Mouse (Mus musculus) intestine, postnatal 0 days (tissue): ENCODE measurements around the gene Tada2a. TPM values are rescaled to one million over a fixed set of nuclear protein-coding genes. Genes with fewer than 3 reads are reported as not detected.

Source experiments
- ATAC-seq: fragments of 200-750 bp; cut with Nextera tagmentation; 2 replicates; pipeline ENCODE4 v1.8.0; 2017; ENCODE audit warnings: mild to moderate bottlenecking, moderate TSS enrichment, moderate library complexity
- H3K27ac ChIP-seq: fragments of 300-500 bp; sonication (generic); 2 replicates; pipeline ENCODE4 v1.5.1; 2014; ENCODE audit warnings: mild to moderate bottlenecking, low read depth, low read length, moderate library complexity
- H3K27me3 ChIP-seq: fragments of 300-500 bp; sonication (generic); replicated peaks from 2 replicates; pipeline ENCODE4 v1.6.1; 2014; ENCODE audit warnings: low read length, mixed read lengths; ENCODE audit not compliant: control insufficient read depth, insufficient read depth
- H3K36me3 ChIP-seq: fragments of 300-500 bp; sonication (generic); 2 replicates; pipeline ENCODE4 v1.6.1; 2014; ENCODE audit warnings: mild to moderate bottlenecking, moderate library complexity; ENCODE audit not compliant: control insufficient read depth, insufficient read depth
- H3K4me1 ChIP-seq: fragments of 300-500 bp; sonication (generic); replicated peaks from 2 replicates; pipeline ENCODE4 v1.6.1; 2014; ENCODE audit warnings: antibody characterized with exemption, low read length, mixed read lengths; ENCODE audit not compliant: control insufficient read depth, insufficient read depth
- H3K4me2 ChIP-seq: fragments of 300-500 bp; sonication (generic); replicated peaks from 2 replicates; pipeline ENCODE4 v1.6.1; 2014; ENCODE audit warnings: low read depth, mild to moderate bottlenecking, moderate library complexity
- H3K4me3 ChIP-seq: fragments of 300-500 bp; sonication (generic); 2 replicates; pipeline ENCODE4 v1.5.1; 2014; ENCODE audit warnings: low read depth, low read length
- H3K9ac ChIP-seq: fragments of 300-500 bp; sonication (generic); 2 replicates; pipeline ENCODE4 v1.6.1; 2014; ENCODE audit warnings: mild to moderate bottlenecking, low read depth, low read length
- H3K9me3 ChIP-seq: fragments of 300-500 bp; sonication (generic); 2 replicates; pipeline ENCODE4 v1.6.1; 2016; ENCODE audit warnings: mixed run types; ENCODE audit not compliant: control insufficient read depth
- CTCF ChIP-seq: sonication (generic); IDR thresholded peaks from 2 replicates; pipeline ENCODE4 v1.5.1; 2016; ENCODE audit warnings: low read depth, mild to moderate bottlenecking, control low read depth, antibody characterized with exemption, moderate library complexity
- WGBS: fragments of 180-500 bp; shearing (Covaris S2); extraction: QIAGEN DNeasy Blood & Tissue Kit; methylation state at CpG from one replicate; pipeline ENCODE4 v1.1.7; 2014; 5-methylcytosine and 5-hydroxymethylcytosine counted together
- polyA plus RNA-seq: library from polyadenylated mRNA; unstranded; fragments of >200 nt; fragmentation: Nextera tagmentation; extraction: Ambion mirVana; gene quantifications from 2 replicates; pipeline ENCODE4 v1.2.1, GENCODE M21; 2015

Tada2a gene
- polyA plus RNA-seq, 1 experiment from 2014 or later, result 8.3 TPM

GRCm38 (mm10) chr11:84164561-84164960, 35.2 kb upstream of the Tada2a start:
- no peaks in the 10 kb centered on the region for H3K36me3 ChIP-seq
- peak overlapping the region; percentile 18 for H3K4me2 ChIP-seq
- no peak overlapping the region for H3K27ac ChIP-seq
- peaks cover 4% of the 10 kb centered on the region; the same call in 1 of the 2 replicates for H3K4me1 ChIP-seq
- 22% methylated on average over 4 of the region's 4 CpGs for WGBS
- H3K9ac ChIP-seq, result no peak overlapping the region
- no peak overlapping the region for H3K4me3 ChIP-seq
- H3K9me3 ChIP-seq, result no peaks in the 10 kb centered on the region
- no peak for TF ChIP-seq CTCF
- no peaks in the 10 kb centered on the region for H3K27me3 ChIP-seq
- peak; percentile 82 for ATAC-seq

- Histone ChIP-seq H3K4me2 (peak overlapping the region; percentile 18), H3K4me1 (peaks cover 4% of the 10 kb centered on the region; the same call in 1 of the 2 replicates), H3K9me3 (no peaks in the 10 kb centered on the region), H3K27ac (no peak overlapping the region), H3K9ac (no peak overlapping the region), H3K4me3 (no peak overlapping the region), H3K36me3 (no peaks in the 10 kb centered on the region), H3K27me3 (no peaks in the 10 kb centered on the region)
- WGBS, result 72% methylated on average over 6 of the region's 6 CpGs
- peak; percentile 46; the same call in 1 of the 2 replicates for ATAC-seq
- no peak for TF ChIP-seq CTCF
Measured at GRCm38 (mm10) chr11:84164123-84164522, 34.7 kb upstream of the Tada2a start.

GRCm38 (mm10) chr11:84156535-84157262, 27.3 kb upstream of the Tada2a start:
- H3K27ac ChIP-seq, result peak overlapping the region; percentile 17; the same call in 1 of the 2 replicates
- H3K36me3 ChIP-seq, result no peaks in the 10 kb centered on the region
- peak; percentile 91 for ATAC-seq
- H3K4me2 ChIP-seq, result no peak overlapping the region
- WGBS, result 34% methylated on average over 4 of the region's 4 CpGs
- H3K4me1 ChIP-seq, result no peaks in the 10 kb centered on the region
- no peak overlapping the region for H3K9ac ChIP-seq
- H3K9me3 ChIP-seq, result no peaks in the 10 kb centered on the region
- TF ChIP-seq CTCF, result no peak
- H3K27me3 ChIP-seq, result no peaks in the 10 kb centered on the region
- H3K4me3 ChIP-seq, result no peak overlapping the region

GRCm38 (mm10) chr11:84150884-84151283, 21.5 kb upstream of the Tada2a start:
- peak; percentile 67 for TF ChIP-seq CTCF
- Histone ChIP-seq H3K27me3 (no peaks in the 10 kb centered on the region), H3K4me2 (no peak overlapping the region), H3K4me1 (no peaks in the 10 kb centered on the region), H3K9me3 (no peaks in the 10 kb centered on the region), H3K36me3 (no peaks in the 10 kb centered on the region), H3K27ac (no peak overlapping the region), H3K9ac (no peak overlapping the region), H3K4me3 (no peak overlapping the region)
- ATAC-seq, result no peak
- WGBS, result 75% methylated on average over 2 of the region's 2 CpGs

- H3K9me3 ChIP-seq, result no peaks in the 10 kb centered on the region
- WGBS, result 48% methylated on average over 3 of the region's 3 CpGs
- H3K4me1 ChIP-seq, result no peaks in the 10 kb centered on the region
- H3K36me3 ChIP-seq, result no peaks in the 10 kb centered on the region
- H3K4me2 ChIP-seq, result no peak overlapping the region
- no peak overlapping the region for H3K4me3 ChIP-seq
- H3K27me3 ChIP-seq, result no peaks in the 10 kb centered on the region
- H3K9ac ChIP-seq, result no peak overlapping the region
- H3K27ac ChIP-seq, result no peak overlapping the region
- no peak for TF ChIP-seq CTCF
- ATAC-seq, result peak; percentile 51; the same call in 1 of the 2 replicates
Measured at GRCm38 (mm10) chr11:84146081-84146480, 16.7 kb upstream of the Tada2a start.

GRCm38 (mm10) chr11:84145201-84145798, 15.9 kb upstream of the Tada2a start:
- Histone ChIP-seq H3K9me3 (no peaks in the 10 kb centered on the region), H3K4me3 (no peak overlapping the region), H3K9ac (no peak overlapping the region), H3K4me2 (no peak overlapping the region), H3K4me1 (no peaks in the 10 kb centered on the region), H3K27me3 (no peaks in the 10 kb centered on the region), H3K36me3 (no peaks in the 10 kb centered on the region), H3K27ac (no peak overlapping the region)
- ATAC-seq, result no peak
- no peak for TF ChIP-seq CTCF
- 56% methylated on average over 10 of the region's 10 CpGs for WGBS
